Comparison of ENCODE assay signal across 10 mouse cellular contexts in genomic region chr5:137079849-137080248, GRCm38 (mm10). TPM values are rescaled to one million over a fixed set of nuclear protein-coding genes. Genes with fewer than 3 reads are reported as not detected.
DNase-seq lines count a peak whose midpoint lies in the region; TF ChIP-seq lines count a peak whose summit lies in the region.
"Had no signal": no experiment of that assay in that cellular context is flagged by ENCODE, and none has a peak within 500 bp of the region (broad histone marks: within the 10 kb centered on the region; RNA-seq: fewer than 3 reads in every experiment).

No protein-coding gene starts in this region.

- H3K79me2 ChIP-seq in myocyte (ENCODE audit: control insufficient read depth, insufficient read depth), result no peaks in the 10 kb centered on the region

- intact Hi-C loops in heart, postnatal 36 days (cut with DNase I), result no loop called here
- intact Hi-C loops in left cerebral cortex, postnatal 10 days (cut with DNase I), result no loop called here

- H3K27me3 ChIP-seq in heart, embryonic 10.5 days (ENCODE audit: insufficient read depth, poor library complexity, severe bottlenecking), result no peaks in the 10 kb centered on the region
- no peaks in the 10 kb centered on the region for H3K27me3 ChIP-seq in myocyte (ENCODE audit: control insufficient read depth, insufficient read depth, insufficient read length)

- H3ac ChIP-seq in myocyte (ENCODE audit: control insufficient read depth, insufficient read length), result no peak overlapping the region

- peak; percentile 38 for TF ChIP-seq POLR2A in myocyte (IDR thresholded peaks at IDR 0.05; ENCODE audit: insufficient read length, low read depth)

- no peaks in the 10 kb centered on the region for H3K36me3 ChIP-seq in heart, embryonic 10.5 days
- H3K36me3 ChIP-seq in myocyte (ENCODE audit: control insufficient read depth, insufficient read depth), result no peaks in the 10 kb centered on the region

- peaks cover 59% of the 10 kb centered on the region for H3K4me1 ChIP-seq in heart, embryonic 10.5 days

- H3K27ac ChIP-seq in heart, embryonic 10.5 days, result peak overlapping the region; percentile 92

- H3K4me2 ChIP-seq in myocyte (ENCODE audit: low read depth), result peak overlapping the region; percentile 66

- H3K9me3 ChIP-seq in heart, embryonic 10.5 days, result no peaks in the 10 kb centered on the region

- peak; percentile 98 for DNase-seq in heart, adult 11 months
- no peak for DNase-seq in heart, postnatal 36 days
- peak; percentile 84 for DNase-seq in heart, embryonic 10.5 days (ENCODE audit: low spot score)
- peak; percentile 58 for DNase-seq in kidney, postnatal 10 days
- no peak for DNase-seq in left cerebral cortex, postnatal 10 days (ENCODE audit: extremely low spot score in 1 of 2, low spot score in 2 of 2)
- DNase-seq in thymus, postnatal 0 days (ENCODE audit: low spot score), result no peak
- no peak for DNase-seq in cerebellum, adult 18-20 months
- DNase-seq: cerebellum, postnatal 36 days had no signal

- H3K4me3 ChIP-seq in heart, embryonic 10.5 days, result no peak overlapping the region
- H3K4me3 ChIP-seq in myocyte, result no peak overlapping the region

- WGBS in heart, embryonic 10.5 days, result 38% methylated on average over 5 of the region's 5 CpGs

TF ChIP-seq in myocyte, 11 proteins besides CTCF, POLR2A, EP300 and RAD21:
- no peak for TF ChIP-seq TCF12 (IDR thresholded peaks at IDR 0.05; ENCODE audit: insufficient read depth, poor library complexity, severe bottlenecking)
- TF ChIP-seq TCF3 (IDR thresholded peaks at IDR 0.05; ENCODE audit: insufficient read length, low read depth), result no peak
- TF ChIP-seq E2F4 (IDR thresholded peaks at IDR 0.05; ENCODE audit: insufficient read depth), result no peak
- no peak for TF ChIP-seq MYOG (IDR thresholded peaks at IDR 0.05; ENCODE audit: control insufficient read depth in 1 of 3, insufficient read depth in 1 of 3, insufficient read length in 2 of 3, low read depth in 2 of 3)
- TF ChIP-seq MAX (IDR thresholded peaks at IDR 0.05; ENCODE audit: low read depth), result no peak
- TF ChIP-seq SRF (IDR thresholded peaks at IDR 0.05; ENCODE audit: control insufficient read depth, insufficient read length, low read depth), result no peak
- no peak for TF ChIP-seq POLR2AphosphoS2 (IDR thresholded peaks at IDR 0.05; ENCODE audit: insufficient read length, low read depth)
- TF ChIP-seq REST (IDR thresholded peaks at IDR 0.05; ENCODE audit: insufficient read depth, insufficient read length), result no peak
- TF ChIP-seq CEBPB (IDR thresholded peaks at IDR 0.05; ENCODE audit: insufficient read depth, poor library complexity, severe bottlenecking), result no peak
- no peak for TF ChIP-seq USF1 (IDR thresholded peaks at IDR 0.05; ENCODE audit: low read depth)
- TF ChIP-seq MYOD1 (IDR thresholded peaks at IDR 0.05; ENCODE audit: control insufficient read depth in 1 of 3, insufficient read length in 2 of 3, low read depth in 2 of 3), result no peak

RNA-seq across cellular contexts. Expression of gene Serpine1, which starts 7.8 kb away (rescaled TPM):
- total RNA-seq in heart, postnatal 36 days (2021), result 10 to 100 TPM; 28.1 to 42.8 TPM
- 0.07 and 0.51 TPM in 2 replicates for polyA plus RNA-seq in heart, embryonic 10.5 days (2016; fragmentation: Nextera tagmentation; extraction: Ambion mirVana)
- 17.6 TPM for polyA plus RNA-seq in myocyte (2012; fragmentation: generic; extraction: Trizol)
- under 1 TPM; 0.71 to 0.97 TPM for total RNA-seq in left cerebral cortex, postnatal 10 days (2021)
- 0.05 and 0.12 TPM in 2 replicates for polyA plus RNA-seq in thymus, postnatal 0 days (2015; fragmentation: Nextera tagmentation; extraction: Ambion mirVana)
- polyA plus RNA-seq: neural tube, embryonic 11.5 days had no signal

RNA-seq across cellular contexts. Expression of gene Ap1s1, which starts 33.9 kb away (rescaled TPM):
- total RNA-seq in heart, postnatal 36 days (2021), result 10 to 100 TPM; 38.8 to 41.3 TPM
- 177 and 178 TPM in 2 replicates for polyA plus RNA-seq in heart, embryonic 10.5 days (2016; fragmentation: Nextera tagmentation; extraction: Ambion mirVana)
- polyA plus RNA-seq in myocyte (2012; fragmentation: generic; extraction: Trizol), result 172 TPM
- 100 to 1,000 TPM; 228 to 230 TPM for total RNA-seq in left cerebral cortex, postnatal 10 days (2021)
- 135 and 145 TPM in 2 replicates for polyA plus RNA-seq in thymus, postnatal 0 days (2015; fragmentation: Nextera tagmentation; extraction: Ambion mirVana)

RNA-seq across cellular contexts. Expression of gene Trim56, which starts 36.2 kb away (rescaled TPM):
- 10 to 100 TPM; 19.9 to 23.0 TPM for total RNA-seq in heart, postnatal 36 days (2021)
- polyA plus RNA-seq in heart, embryonic 10.5 days (2016; fragmentation: Nextera tagmentation; extraction: Ambion mirVana), result 6.4 and 7.4 TPM in 2 replicates
- polyA plus RNA-seq in myocyte (2012; fragmentation: generic; extraction: Trizol), result 5.9 TPM
- 1 to 10 TPM; 3.0 to 3.9 TPM for total RNA-seq in left cerebral cortex, postnatal 10 days (2021)
- polyA plus RNA-seq in thymus, postnatal 0 days (2015; fragmentation: Nextera tagmentation; extraction: Ambion mirVana), result 13.0 and 18.0 TPM in 2 replicates

RNA-seq across cellular contexts. Expression of gene Vgf, which starts 53.7 kb away (rescaled TPM):
- under 1 TPM in 1 of 2 experiments, not detected in 1; 0.11 TPM for total RNA-seq in heart, postnatal 36 days (2021)
- polyA plus RNA-seq in heart, embryonic 10.5 days (2016; fragmentation: Nextera tagmentation; extraction: Ambion mirVana), result not detected in 2 replicates
- polyA plus RNA-seq in myocyte (2012; fragmentation: generic; extraction: Trizol), result 0.04 TPM
- 100 to 1,000 TPM; 200 to 207 TPM for total RNA-seq in left cerebral cortex, postnatal 10 days (2021)
- polyA plus RNA-seq in thymus, postnatal 0 days (2015; fragmentation: Nextera tagmentation; extraction: Ambion mirVana), result 0.18 and 0.24 TPM in 2 replicates

Comparison
In these comparisons a context has a peak if more than half of its experiments do, and no peak if none do; other contexts are left out.
1. DNase-seq: peak in heart, adult 11 months (single experiment), heart, embryonic 10.5 days (single experiment) and kidney, postnatal 10 days (single experiment); none in heart, postnatal 36 days (0 of 2), left cerebral cortex, postnatal 10 days (0 of 2), thymus, postnatal 0 days (single experiment) and cerebellum, adult 18-20 months (0 of 2).
2. RNA of gene Serpine1, which starts 7.8 kb away (polyA plus RNA-seq): 17.6 TPM in myocyte (single experiment); 0.07 to 0.51 TPM in heart, embryonic 10.5 days and 0.05 to 0.12 TPM in thymus, postnatal 0 days; every median in the first group is over 10 times any median in the second.